Mouse (Mus musculus) liver, postnatal 0 days (tissue): Measurements from ENCODE around the gene Irs2.

Experiments used
- CTCF ChIP-seq: sonication (generic); IDR thresholded peaks from 2 replicates; pipeline ENCODE4 v1.5.1; 2016; ENCODE audit warnings: antibody characterized with exemption, low read depth
- EP300 ChIP-seq: IDR thresholded peaks from 2 replicates; pipeline ENCODE4 v1.6.1; 2016; ENCODE audit warnings: antibody characterized with exemption, low read depth, mild to moderate bottlenecking

GRCm38 (mm10) chr8:10971509-10971908 is 36.7 kb downstream of the Irs2 start:
- no peak for TF ChIP-seq CTCF
- no peak for TF ChIP-seq EP300
